Mouse (Mus musculus) ZHBTc4 (cell line): ENCODE measurements around the gene C1qtnf4.
"Not testable (repeated sequence)": the region's sequence is repeated elsewhere in the genome, so short reads cannot be mapped to it uniquely, and the experiment has no call there.

Experiments
- DNase-seq: peaks from one replicate; pipeline ENCODE4 v3.0.0-alpha.2; 2011; ENCODE audit warnings: low read depth, low spot score

Gene C1qtnf4

DNA sequence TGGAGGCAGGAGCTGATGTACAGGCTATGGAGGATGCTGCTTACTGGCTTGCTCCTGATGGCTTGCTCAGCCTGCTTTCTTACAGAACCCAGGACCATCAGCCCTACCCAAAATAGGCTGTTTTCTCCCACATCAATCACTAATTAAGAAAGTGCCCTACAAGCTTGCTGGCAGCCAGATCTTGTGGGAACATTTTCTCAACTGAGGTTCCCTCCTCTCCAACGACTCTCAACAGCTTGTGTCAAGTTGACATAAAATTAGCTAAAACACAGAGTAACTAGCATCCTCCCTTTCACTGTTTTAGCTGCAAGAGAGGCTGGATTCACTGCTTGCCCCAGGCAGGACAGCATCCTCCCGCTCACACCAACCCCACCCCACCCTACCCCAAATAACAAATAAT, 3.8 kb upstream of the C1qtnf4 start:
- DNase-seq = no peak

DNA sequence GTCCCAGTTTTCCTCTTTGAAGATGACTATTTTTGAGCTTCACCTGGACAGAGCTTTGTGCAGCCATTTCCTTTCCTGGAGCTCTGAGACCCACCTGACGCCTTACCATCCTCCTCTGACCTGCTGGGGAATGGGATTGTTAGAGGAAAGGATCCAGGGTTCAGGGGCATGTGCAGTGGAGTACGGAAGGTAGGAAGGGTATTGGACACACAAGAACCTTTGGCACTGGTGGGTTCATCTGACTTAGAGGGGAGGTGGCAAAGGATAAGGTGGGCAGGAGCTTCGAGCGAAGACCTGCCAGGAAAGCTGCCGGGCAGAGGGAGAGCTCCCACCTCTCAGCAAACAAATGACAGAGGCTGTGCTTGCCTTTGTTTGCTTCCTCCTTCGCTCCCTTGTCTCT, 776 bp downstream of the C1qtnf4 start:
- no peak for DNase-seq

DNA sequence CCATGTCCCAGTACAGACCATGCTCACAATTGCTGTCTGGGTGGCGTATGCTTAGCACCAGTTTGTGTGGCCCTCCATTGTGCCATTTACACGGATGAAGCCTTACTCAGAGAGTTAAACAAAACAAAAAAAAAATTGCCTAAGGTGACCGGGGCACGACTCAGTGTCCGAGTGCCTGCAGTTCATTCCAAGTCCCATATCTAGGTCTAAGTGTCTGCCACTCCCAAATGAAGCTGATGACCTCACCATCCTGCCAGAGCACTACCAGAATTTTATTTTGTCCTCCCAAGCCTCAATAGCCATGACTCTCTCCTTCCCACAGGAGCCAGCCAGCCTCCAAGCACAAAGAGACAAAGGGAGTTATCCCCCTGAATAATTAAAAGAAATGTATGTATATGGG, 2.0 kb downstream of the C1qtnf4 start:
- DNase-seq = no peak

DNA sequence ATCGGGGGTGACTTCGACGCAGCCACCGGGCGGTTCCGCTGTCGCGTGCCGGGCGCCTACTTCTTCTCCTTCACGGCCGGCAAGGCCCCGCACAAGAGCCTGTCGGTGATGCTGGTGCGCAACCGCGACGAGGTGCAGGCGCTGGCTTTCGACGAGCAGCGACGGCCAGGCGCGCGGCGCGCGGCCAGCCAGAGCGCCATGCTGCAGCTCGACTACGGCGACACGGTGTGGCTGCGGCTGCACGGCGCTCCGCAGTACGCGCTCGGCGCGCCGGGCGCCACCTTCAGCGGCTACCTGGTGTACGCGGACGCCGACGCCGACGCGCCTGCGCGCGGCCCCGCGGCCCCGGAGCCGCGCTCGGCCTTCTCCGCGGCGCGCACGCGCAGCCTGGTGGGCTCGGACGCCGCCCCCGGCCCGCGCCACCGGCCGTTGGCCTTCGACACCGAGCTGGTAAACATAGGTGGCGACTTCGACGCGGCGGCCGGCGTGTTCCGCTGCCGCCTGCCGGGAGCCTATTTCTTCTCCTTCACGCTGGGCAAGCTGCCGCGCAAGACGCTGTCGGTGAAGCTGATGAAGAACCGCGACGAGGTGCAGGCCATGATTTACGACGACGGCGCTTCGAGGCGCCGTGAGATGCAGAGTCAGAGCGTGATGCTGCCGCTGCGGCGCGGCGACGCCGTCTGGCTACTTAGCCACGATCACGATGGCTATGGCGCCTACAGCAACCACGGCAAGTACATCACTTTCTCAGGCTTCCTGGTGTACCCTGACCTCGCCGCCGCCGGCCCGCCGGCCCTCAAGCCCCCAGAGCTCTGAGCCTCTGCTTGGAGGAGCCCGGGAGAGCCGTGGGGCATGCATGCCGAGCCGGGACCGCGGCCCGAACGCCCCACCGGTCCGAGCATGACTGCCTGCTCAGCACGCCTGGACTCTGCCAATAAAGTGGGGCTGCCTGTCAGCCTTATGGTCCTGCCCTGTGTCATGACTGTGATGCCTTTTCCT, 4.2 kb downstream of the C1qtnf4 start:
- DNase-seq = peak; percentile 81

DNA sequence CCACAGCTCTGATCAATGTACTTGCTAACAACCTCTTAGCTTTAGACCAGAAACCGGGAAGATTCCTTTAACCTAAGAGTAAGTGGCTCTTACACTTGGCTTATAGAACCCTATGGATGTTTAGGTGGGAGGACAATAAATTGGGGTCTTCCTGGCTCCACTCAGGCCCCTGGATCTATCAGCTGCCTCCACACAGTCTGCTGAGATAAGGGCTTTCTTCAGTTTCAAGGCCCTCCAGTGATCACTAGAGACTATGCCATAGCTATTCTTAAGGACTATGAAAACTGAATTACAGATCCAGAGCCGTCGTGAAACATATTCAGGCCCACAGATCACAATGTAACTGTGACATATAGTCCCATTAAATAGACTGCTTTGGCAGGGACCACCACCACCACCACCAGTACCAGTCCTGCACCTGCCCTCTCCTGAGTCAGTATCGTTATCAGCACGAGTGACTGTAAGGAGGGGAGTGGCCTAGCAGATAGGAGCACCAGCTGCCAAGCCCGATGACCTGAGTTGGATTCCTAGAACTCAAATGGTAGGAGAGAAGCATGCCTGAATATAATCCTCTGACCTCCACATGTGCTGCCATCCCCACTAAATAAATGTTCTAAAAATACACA, 8.1 kb downstream of the C1qtnf4 start:
- no peak for DNase-seq

DNA sequence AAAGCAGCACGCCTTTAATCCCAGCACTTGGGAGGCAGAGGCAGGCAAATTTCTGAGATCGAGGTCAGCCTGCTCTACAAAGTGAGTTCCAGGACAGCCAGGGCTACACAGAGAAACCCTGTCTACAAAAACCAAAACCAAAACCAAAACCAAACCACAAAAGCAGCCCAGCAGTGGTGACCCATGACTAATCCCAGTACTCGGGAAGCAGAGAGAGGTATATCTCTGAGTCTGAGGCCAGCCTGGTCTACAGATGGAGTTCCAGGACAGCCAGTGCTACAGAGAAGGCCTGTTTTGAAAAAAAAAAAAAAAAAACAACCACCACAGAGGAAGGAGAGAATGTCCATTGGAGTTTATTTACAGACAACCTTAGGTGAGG, 8.6 kb downstream of the C1qtnf4 start:
- DNase-seq = not testable (repeated sequence)

DNA sequence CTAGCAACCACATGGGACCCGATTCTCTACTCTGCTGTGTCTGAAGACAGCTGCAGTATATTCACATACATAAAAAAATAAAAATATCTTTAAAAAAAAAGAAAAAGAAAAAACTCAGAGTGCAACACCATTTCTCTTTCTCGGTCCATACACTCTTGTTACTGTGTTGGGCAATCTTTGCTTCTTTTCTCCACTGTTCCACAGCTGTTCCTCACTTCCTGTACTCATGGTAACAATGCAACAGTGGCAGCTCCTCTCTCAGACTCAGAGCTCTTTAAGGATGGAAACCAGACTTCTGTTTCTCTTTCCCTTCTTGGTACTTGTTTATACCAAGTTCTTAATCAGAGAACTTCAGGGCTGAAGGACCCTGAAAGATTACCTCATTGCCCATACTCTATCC, 17.7 kb downstream of the C1qtnf4 start:
- no peak for DNase-seq

DNA sequence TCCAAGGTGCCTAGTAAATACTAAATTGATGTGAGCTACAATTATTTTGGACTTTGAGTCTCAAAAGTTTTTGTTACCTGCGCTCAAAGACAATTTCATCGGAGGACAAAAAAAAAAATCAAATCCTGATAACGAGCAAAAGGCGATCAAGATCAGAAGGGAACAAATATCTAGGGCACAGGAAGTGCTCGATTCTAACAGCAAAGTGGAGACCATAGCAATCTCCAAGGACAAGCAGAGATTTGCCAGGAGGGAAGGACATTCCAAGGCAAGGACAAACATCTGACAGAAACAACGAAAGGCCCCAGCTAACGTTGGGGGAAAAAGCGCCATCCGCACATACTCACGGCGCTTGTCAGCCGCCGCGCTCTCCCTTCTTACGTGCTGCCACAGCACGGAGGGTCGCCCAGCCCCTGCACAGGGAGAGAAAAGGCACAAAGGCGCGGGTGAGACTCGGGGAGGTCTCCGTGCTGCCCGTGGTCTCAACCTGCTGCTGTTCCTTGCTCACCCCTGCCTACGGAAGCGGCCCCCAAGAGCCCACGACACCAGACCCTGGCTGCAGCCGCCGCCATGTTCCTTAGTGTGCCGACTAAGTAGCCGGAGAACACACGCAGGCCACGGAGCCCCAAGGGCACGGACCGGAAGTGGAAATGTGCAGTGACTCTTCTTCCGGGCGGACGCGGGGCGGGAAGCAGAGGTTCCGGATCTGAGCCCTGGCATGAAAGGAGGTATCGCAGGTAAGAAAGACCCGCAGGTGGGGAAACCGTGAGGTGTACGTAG, 18.6 kb downstream of the C1qtnf4 start, which contains the start of the genes Kbtbd4 and Ndufs3:
Kbtbd4 (plus strand) TSS at position 665 of the 780 bp plus-strand sequence.
Ndufs3 (minus strand) TSS at position 752 of the 780 bp plus-strand sequence.
- peak; percentile 96 for DNase-seq

DNA sequence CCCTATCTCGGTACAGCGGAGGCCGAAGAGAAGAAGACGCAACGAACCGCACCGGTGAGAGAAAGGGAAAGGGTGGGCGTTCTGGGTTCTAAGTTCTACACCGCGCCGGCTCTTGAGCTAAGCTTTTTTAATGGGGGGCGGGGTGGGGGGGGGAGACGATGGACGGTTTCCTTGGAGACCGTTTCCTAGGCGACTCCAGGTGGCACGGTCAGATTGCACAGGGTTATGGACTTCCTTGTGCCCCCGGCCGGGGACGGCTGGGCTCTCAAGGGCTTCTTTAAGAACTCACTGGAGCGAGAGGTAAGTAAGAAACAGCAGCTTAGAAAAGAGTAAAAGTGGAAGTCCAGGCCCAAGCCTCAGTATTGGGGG, 19.2 kb downstream of the C1qtnf4 start:
- DNase-seq = no peak

DNA sequence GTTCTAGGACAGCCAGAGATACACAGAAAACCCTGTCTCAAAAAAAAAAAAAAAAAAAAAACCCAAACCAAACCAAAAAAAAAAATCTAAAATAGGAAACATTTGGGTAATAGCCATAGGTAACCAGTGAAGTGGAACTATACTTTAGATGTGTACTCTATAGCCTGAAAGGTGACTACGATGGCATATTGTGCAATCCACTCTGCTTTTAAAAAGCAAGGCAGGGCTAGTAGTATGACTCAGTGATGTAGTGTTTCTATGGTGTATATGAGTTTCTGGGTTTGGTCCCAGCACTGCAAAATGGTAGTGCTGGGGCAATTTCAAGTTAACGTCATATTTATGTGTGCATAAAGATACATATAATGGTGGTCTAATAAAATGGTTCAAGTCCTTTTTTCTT, 21.1 kb downstream of the C1qtnf4 start:
- no peak for DNase-seq

DNA sequence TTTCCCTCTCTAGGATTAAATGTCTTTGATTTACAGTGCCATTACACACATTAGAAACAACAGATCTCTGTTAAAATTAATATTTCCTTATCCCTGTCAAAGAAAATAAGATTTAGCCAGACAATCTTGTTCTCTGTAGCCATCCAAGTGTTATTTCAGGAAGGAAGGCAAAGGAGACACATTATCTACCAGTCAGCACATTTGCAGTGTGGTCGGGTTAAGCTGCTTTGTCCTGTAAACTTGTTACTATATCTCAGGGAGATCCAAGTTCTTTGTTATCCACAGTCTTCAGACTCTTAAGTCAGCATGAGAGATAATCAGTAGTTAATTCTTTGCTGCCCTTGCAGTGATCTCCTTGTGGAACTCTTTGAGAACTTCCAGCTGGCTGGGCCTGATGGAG, 25.2 kb downstream of the C1qtnf4 start:
- no peak for DNase-seq

DNA sequence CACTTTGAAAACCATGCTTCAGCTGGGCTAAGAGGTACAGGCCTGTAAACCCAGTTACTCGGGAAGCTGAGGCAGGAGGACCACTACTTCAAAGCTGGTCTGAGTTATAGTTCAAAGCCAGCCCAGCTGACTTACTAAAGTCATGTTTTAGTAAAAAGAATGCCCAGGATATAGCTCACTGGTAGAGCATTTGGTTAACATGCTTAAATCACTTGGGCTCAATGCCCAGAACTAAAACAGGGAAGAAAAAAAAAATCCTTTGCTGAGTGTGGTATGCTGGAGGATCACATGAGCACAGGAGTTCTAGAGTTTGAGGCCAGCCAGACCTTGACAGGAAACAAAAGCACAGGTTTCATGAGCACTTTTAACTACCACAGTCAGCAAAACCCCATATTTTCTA, 26.0 kb downstream of the C1qtnf4 start:
- no peak for DNase-seq

DNA sequence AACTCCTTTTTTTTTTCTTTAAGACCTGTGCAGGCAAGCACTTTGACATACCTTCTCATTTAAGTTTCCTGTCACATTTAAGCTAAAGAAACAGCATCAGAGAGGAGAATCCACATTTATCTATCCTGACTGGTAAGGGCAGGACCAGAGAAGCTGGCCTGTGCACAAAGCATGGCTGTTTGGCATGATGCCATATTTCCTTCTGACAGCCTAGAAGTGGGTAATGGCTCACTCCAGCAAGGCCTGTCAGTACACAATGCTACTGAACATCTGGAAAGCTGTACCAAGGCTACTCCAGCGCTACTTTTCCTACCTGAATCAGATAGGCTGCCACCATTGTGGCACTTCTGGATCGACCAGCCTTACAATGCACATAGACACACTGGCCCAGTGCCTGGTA, 28.0 kb downstream of the C1qtnf4 start:
- DNase-seq = no peak

DNA sequence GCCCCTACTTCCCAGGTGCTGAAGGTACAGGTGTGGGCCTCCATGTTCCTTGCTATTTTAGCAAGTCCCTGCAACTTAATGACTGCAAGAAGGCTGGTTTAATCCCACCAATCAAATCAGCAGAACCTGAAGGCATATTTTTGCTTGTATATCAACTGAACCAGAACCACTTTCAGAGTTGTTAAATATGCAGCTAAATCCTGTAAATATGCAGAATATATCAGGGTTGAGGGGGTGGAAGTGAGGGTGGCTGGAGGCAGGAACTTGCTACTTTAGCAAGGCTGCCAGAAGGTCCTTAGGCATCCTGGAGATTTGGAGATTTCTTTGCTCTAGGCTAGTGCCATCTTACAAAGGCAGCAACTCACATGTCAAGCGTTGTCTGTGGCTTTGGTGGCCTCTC, 29.9 kb downstream of the C1qtnf4 start:
- DNase-seq = no peak

DNA sequence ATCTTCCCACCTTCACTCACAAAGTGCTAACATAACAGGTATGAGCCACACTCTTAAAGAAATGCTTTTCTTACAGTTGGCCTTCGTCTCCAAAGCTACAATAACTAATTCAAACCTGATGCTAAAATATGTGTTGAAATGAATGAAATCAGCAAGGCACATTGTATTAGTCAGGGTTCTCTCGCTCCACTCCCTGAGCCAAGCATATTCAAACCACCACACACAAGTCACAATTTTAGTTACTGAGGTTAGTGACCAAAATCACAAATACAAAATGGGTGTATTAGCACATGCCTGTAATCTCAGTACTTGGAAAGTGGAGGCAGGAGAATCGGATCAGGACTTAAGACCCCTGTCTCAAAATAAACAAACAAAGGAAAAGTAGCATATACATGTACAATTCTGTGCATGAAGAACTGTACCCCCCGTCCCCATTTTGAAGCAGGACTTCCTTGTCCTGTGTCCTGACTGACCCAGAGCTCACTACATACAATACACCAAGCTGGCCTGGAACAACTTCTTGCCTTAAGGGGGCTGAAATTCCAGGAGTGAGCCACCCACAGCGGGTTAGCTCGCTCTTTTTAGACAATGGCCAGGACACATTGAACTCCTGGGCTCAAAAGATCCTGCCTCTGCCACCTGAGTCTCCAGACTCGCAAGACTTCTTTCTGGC, 31.0 kb downstream of the C1qtnf4 start:
- no peak for DNase-seq

DNA sequence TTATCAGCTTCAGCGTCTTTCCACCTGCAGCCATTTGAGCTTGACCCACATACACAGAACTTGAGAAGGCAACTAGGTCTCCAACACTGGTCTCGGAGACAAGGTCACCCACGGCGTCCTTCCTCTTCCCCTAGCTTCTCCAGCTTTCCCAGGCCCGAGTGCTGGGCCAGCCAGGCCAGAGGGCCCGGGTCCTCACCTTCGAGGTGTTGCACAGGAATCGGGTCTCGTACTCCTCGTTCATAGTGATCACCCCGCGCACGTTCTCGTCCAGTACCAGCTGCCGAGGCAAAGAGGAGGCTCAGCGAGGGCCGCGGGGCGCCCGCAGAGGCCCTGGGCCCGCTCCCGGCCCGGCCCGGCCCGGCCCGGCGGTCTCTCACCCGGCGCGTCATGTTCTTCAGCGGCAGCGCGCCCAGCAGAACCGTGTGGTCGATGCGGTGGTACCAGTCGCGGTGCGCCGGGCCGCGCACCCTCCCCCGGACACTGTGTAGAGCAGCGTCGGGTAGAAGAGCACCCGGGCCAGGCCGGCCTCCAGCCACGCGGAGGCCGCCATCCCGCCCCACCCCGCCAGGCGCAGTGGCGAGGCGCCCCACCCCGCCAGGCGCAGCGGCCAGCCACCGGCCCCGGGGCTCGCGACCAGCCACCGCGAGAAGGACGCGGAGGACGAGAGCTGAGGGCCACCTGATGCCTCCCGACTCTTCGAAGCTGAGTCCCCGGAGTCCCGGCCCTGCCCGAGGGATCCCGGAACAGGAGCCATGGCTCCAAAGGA, 31.8 kb downstream of the C1qtnf4 start:
- peak; percentile 77 for DNase-seq

DNA sequence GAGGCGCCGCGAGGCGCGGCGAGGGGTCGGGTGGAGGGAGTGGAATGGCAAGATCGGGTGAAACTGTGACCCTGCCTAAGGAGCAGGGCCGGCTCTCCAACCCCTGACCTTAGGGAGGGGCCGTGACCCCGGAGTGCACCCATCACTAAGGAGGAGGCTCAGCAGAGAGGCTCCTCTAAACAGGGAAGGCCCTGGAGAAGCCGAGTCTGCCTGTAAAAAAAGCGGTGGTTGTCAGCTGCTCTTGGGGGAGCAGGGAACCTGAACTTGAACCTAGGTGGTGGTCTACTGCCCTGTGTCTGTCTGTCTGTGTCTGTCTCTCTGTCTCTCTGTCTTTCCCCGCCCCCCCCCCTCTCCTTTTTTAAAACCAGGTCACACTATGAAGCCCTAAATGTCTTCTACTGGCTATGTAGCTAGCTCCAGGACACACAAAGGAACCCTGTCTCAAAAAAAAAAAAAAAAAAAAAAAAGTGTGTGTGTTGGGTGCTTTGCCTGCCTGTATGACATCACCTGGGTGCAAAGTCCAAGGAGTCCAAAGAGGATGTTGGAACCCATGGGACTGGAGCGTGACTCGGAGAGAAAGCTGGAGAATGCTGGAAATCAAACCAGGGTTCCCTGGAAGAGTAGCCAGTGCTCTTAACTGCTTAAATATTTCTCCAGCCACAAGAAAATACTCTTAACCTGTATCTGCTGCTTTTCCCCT, 32.5 kb downstream of the C1qtnf4 start:
- DNase-seq = peak; percentile 17

DNA sequence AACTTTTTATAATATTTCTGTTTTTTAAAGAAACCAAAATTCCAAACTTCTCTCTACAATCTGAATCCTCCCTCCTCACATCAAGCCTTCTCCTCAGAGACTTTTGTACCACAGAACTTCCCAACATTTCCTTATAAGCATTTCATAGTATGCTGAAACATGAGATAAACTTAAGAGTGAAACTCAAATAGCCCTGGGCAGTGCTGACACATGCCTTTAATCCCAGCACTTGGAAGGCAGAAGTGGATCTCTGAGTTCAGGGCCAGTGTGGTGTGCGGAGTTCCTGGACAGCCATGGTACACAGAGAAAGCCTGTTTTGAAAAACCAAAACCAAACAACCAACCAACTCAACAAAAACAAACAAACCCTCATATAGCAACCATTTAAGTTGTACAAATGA, 35.5 kb downstream of the C1qtnf4 start:
- DNase-seq = no peak

DNA sequence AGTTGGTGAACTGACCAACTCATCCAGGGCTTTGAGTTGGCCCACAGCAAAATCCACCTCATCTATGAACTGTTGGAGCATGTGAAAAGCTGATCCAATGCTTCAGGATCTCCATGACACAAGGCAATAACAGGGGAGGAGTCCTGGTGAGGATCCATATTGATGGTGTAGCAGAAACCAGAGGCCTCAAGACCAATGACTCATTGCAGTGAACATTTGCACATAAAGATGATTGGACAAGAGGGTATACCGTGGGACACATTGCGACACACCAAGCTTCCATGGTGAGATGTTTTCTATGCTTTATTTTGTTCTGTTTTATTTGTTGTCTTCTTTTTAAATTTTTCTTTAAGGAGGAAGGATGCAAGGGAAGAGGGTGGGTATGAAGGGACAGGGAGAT, 37.0 kb downstream of the C1qtnf4 start:
- no peak for DNase-seq

DNA sequence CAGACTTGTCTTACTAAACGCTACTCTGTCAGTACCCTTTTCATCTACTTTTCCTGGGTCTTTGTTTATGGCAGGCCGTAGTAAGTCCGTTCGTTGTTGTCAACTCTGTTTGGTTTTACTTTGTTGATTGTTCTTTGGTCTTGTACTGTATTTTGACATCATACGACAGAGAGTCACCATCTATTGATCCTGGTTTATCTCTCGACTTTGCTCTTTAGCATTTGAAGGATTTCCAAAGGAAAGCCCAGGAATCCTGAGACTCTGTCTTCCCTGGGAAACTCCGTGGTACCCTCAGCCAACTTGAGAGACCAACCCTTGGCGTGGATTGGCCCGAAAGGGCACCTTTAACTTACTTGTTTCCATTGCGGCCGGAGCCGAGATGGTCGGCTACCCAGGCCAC, 42.9 kb downstream of the C1qtnf4 start:
- no peak for DNase-seq
